Mouse (Mus musculus): ENCODE measurements around the gene Camta1.

Camta1 gene

GRCm38 (mm10) chr4:151483977-151484313 lies 377.7 kb downstream of the Camta1 start:
- in situ Hi-C loops (cut with MboI; ENCODE audit: unreplicated experiment in 2 of 2): no loop called here

GRCm38 (mm10) chr4:151483299-151483976 lies 378.2 kb downstream of the Camta1 start:
- in situ Hi-C loops (cut with MboI; ENCODE audit: unreplicated experiment in 2 of 2): no loop called here

GRCm38 (mm10) chr4:151480928-151481327 lies 380.7 kb downstream of the Camta1 start:
- in situ Hi-C loops (cut with MboI; ENCODE audit: unreplicated experiment in 2 of 2): no loop called here

- in situ Hi-C loops (cut with MboI; ENCODE audit: unreplicated experiment in 2 of 2): no loop called here
Measured at GRCm38 (mm10) chr4:151477950-151478349, 383.7 kb downstream of the Camta1 start.

- in situ Hi-C loops (cut with MboI; ENCODE audit: unreplicated experiment in 2 of 2): no loop called here
Measured at GRCm38 (mm10) chr4:151474895-151475470, 386.7 kb downstream of the Camta1 start.

GRCm38 (mm10) chr4:151471886-151472285 lies 389.8 kb downstream of the Camta1 start:
- in situ Hi-C loops (cut with MboI; ENCODE audit: unreplicated experiment in 2 of 2): no loop called here

- in situ Hi-C loops (cut with MboI; ENCODE audit: unreplicated experiment in 2 of 2): no loop called here
Measured at GRCm38 (mm10) chr4:151468381-151468780, 393.3 kb downstream of the Camta1 start.

GRCm38 (mm10) chr4:151458686-151459085 lies 403.0 kb downstream of the Camta1 start:
- in situ Hi-C loops (cut with MboI; ENCODE audit: unreplicated experiment in 2 of 2): no loop called here

GRCm38 (mm10) chr4:151454611-151455010 lies 407.1 kb downstream of the Camta1 start:
- in situ Hi-C loops (cut with MboI; ENCODE audit: unreplicated experiment in 2 of 2): no loop called here

- in situ Hi-C loops (cut with MboI; ENCODE audit: unreplicated experiment in 2 of 2): no loop called here
Measured at GRCm38 (mm10) chr4:151454065-151454464, 407.6 kb downstream of the Camta1 start.

GRCm38 (mm10) chr4:151451885-151452284 lies 409.8 kb downstream of the Camta1 start:
- in situ Hi-C loops (cut with MboI; ENCODE audit: unreplicated experiment in 2 of 2): no loop called here

GRCm38 (mm10) chr4:151449981-151450380 lies 411.7 kb downstream of the Camta1 start:
- in situ Hi-C loops (cut with MboI; ENCODE audit: unreplicated experiment in 2 of 2): no loop called here

GRCm38 (mm10) chr4:151448341-151448740 lies 413.3 kb downstream of the Camta1 start:
- in situ Hi-C loops (cut with MboI; ENCODE audit: unreplicated experiment in 2 of 2): no loop called here

- in situ Hi-C loops (cut with MboI; ENCODE audit: unreplicated experiment in 2 of 2): no loop called here
Measured at GRCm38 (mm10) chr4:151444665-151445064, 417.0 kb downstream of the Camta1 start.

- in situ Hi-C loops (cut with MboI; ENCODE audit: unreplicated experiment in 2 of 2): no loop called here
Measured at GRCm38 (mm10) chr4:151438561-151438960, 423.1 kb downstream of the Camta1 start.

GRCm38 (mm10) chr4:151437859-151438258 lies 423.8 kb downstream of the Camta1 start:
- in situ Hi-C loops (cut with MboI; ENCODE audit: unreplicated experiment in 2 of 2): no loop called here

- in situ Hi-C loops (cut with MboI; ENCODE audit: unreplicated experiment in 2 of 2): no loop called here
Measured at GRCm38 (mm10) chr4:151425133-151425532, 436.5 kb downstream of the Camta1 start.

- in situ Hi-C loops (cut with MboI; ENCODE audit: unreplicated experiment in 2 of 2): no loop called here
Measured at GRCm38 (mm10) chr4:151422922-151423321, 438.8 kb downstream of the Camta1 start.

GRCm38 (mm10) chr4:151422361-151422760 lies 439.3 kb downstream of the Camta1 start:
- in situ Hi-C loops (cut with MboI; ENCODE audit: unreplicated experiment in 2 of 2): no loop called here

GRCm38 (mm10) chr4:151418344-151418875 lies 443.3 kb downstream of the Camta1 start:
- in situ Hi-C loops (cut with MboI; ENCODE audit: unreplicated experiment in 2 of 2): no loop called here

- in situ Hi-C loops (cut with MboI; ENCODE audit: unreplicated experiment in 2 of 2): no loop called here
Measured at GRCm38 (mm10) chr4:151415812-151416211, 445.9 kb downstream of the Camta1 start.

- in situ Hi-C loops (cut with MboI; ENCODE audit: unreplicated experiment in 2 of 2): no loop called here
Measured at GRCm38 (mm10) chr4:151415376-151415775, 446.3 kb downstream of the Camta1 start.

Data from v-Abl transformed pro-B cells (cell line).